Mouse (Mus musculus): Measurements from ENCODE around the gene Gria3.

Gene Gria3

GRCm38 (mm10) chrX:41564898-41565297 is 164.2 kb downstream of the Gria3 start:
- no peak for DNase-seq (ENCODE audit: low read depth, low spot score)

GRCm38 (mm10) chrX:41573079-41573478 is 172.4 kb downstream of the Gria3 start:
- DNase-seq (ENCODE audit: low read depth, low spot score), result no peak

- no peak for DNase-seq (ENCODE audit: low read depth, low spot score)
Measured at GRCm38 (mm10) chrX:41578797-41579196, 178.1 kb downstream of the Gria3 start.

GRCm38 (mm10) chrX:41587692-41588091 is 187.0 kb downstream of the Gria3 start:
- DNase-seq (ENCODE audit: low read depth, low spot score), result no peak

- no peak for DNase-seq (ENCODE audit: low read depth, low spot score)
Measured at GRCm38 (mm10) chrX:41607181-41607580, 206.5 kb downstream of the Gria3 start.

- peak; percentile 22 for DNase-seq (ENCODE audit: low read depth, low spot score)
Measured at GRCm38 (mm10) chrX:41614920-41615319, 214.3 kb downstream of the Gria3 start.

GRCm38 (mm10) chrX:41616928-41617327 is 216.3 kb downstream of the Gria3 start:
- DNase-seq (ENCODE audit: low read depth, low spot score), result no peak

GRCm38 (mm10) chrX:41618396-41618795 is 217.7 kb downstream of the Gria3 start:
- no peak for DNase-seq (ENCODE audit: low read depth, low spot score)

- no peak for DNase-seq (ENCODE audit: low read depth, low spot score)
Measured at GRCm38 (mm10) chrX:41633576-41633975, 232.9 kb downstream of the Gria3 start.

- no peak for DNase-seq (ENCODE audit: low read depth, low spot score)
Measured at GRCm38 (mm10) chrX:41644954-41645353, 244.3 kb downstream of the Gria3 start.

- DNase-seq (ENCODE audit: low read depth, low spot score), result no peak
Measured at GRCm38 (mm10) chrX:41657791-41658190, 257.1 kb downstream of the Gria3 start.

GRCm38 (mm10) chrX:41688869-41689268 is 288.2 kb downstream of the Gria3 start:
- no peak for DNase-seq (ENCODE audit: low read depth, low spot score)

GRCm38 (mm10) chrX:41692076-41692475 is 291.4 kb downstream of the Gria3 start:
- no peak for DNase-seq (ENCODE audit: low read depth, low spot score)

All from brain, embryonic 18.5 days (tissue).